Mouse (Mus musculus): ENCODE results near the gene Tedc2. TPM values are rescaled to one million over a fixed set of nuclear protein-coding genes. Genes with fewer than 3 reads are reported as not detected.

The Tedc2 gene
- 10 to 100 TPM in 1 of 2 experiments, 1 to 10 TPM in 1; 8.7 to 10.1 TPM for total RNA-seq (2021)
- long read RNA-seq, experiment 1, partial matches to known transcripts, result 5 of 11 reads
- long read RNA-seq, experiment 1, other reads (novel, unspliced or antisense), result 1 of 11 reads
- long read RNA-seq, experiment 2, transcript Tedc2-201 (10 exons, 2,166 nt), result major isoform, 8 of 11 reads
- long read RNA-seq, experiment 2, partial matches to known transcripts, result 0 of 11 reads
- long read RNA-seq, experiment 2, other reads (novel, unspliced or antisense), result 1 of 11 reads

- intact Hi-C loops (cut with DNase I), result loop anchor here (5.0 kb wide), 1 partner anchor 132 kb away; the partner anchor contains the start of genes Abca17 and Abca3
- peak; percentile 92 to 94 for DNase-seq (ENCODE audit: low spot score in 2 of 2)
These were observed at the start of gene Tedc2 for GRCm38 (mm10) chr17:24220435-24221411. Gene Tedc2 (minus strand): TSS chr17:24220851.

DNA sequence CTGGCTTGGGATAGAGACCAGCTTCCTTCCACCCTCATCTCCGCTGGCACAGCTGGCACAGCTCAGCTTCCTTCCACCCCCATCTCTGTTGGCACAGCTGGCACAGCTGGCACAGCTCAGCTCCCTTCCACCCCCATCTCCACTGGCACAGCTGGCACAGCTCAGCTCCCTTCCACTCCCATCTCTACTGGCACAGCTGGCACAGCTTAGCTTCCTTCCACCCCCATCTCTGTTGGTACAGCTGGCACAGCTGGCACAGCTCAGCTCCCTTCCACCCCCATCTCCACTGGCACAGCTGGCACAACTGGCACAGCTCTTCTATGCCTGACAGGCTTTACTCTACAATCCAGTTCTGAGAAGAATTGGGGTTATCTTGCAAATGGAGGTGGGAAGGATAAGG lies 46.5 kb upstream of the Tedc2 start:
- intact Hi-C loops (cut with DNase I), result no loop called here
- DNase-seq (ENCODE audit: low spot score in 2 of 2), result no peak

- peak in 1 of 2 experiments; percentile 25 for DNase-seq (ENCODE audit: low spot score in 2 of 2)
- intact Hi-C loops (cut with DNase I), result no loop called here
These were observed 44.1 kb upstream of the Tedc2 start for GRCm38 (mm10) chr17:24264766-24265165.

DNA sequence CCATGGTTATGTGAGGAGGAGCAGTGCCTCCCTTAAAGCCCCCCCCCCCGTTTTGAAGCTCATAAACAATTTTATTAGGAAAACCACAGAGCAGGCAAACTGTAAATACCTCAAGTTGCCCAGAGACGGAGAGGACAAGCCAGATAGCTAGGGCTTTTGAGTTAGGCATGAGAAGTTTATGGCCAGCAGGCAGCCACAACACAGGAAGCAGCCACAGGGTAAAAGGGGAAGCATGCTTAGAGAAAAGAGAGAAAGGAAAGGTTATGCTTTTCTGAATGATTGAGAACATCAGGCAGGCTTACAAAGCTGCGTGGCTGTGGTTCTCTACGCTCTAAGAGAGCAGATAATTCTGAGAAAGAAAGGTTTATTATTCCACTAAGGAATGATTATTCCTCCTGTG lies 39.9 kb upstream of the Tedc2 start:
- intact Hi-C loops (cut with DNase I), result no loop called here
- no peak for DNase-seq (ENCODE audit: low spot score in 2 of 2)

GRCm38 (mm10) chr17:24259702-24260101 lies 39.1 kb upstream of the Tedc2 start:
- no peak for DNase-seq (ENCODE audit: low spot score in 2 of 2)
- intact Hi-C loops (cut with DNase I), result no loop called here

- intact Hi-C loops (cut with DNase I), result no loop called here
- DNase-seq (ENCODE audit: low spot score in 2 of 2), result no peak
These were observed 38.3 kb upstream of the Tedc2 start for GRCm38 (mm10) chr17:24258981-24259380.

DNA sequence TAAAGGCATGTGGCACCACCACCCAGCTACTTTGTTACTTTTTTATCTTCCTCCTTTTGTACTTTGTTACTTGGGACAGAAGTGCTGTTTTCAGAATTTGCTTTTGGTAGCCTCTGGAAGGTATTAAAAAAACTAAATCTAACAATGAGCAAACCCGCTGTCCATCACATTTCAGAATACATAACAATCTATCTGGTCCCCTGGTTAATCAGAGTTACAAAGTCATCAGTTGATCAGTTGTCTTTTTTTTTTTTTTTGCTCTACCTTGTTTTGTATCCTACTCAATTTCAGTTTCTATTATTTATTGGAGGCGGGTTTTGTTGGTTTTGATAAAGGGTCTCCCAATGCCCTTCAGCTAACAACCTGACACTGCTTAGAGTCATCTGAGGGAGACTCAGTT lies 31.7 kb upstream of the Tedc2 start:
- intact Hi-C loops (cut with DNase I), result no loop called here
- DNase-seq (ENCODE audit: low spot score in 2 of 2), result no peak

DNA sequence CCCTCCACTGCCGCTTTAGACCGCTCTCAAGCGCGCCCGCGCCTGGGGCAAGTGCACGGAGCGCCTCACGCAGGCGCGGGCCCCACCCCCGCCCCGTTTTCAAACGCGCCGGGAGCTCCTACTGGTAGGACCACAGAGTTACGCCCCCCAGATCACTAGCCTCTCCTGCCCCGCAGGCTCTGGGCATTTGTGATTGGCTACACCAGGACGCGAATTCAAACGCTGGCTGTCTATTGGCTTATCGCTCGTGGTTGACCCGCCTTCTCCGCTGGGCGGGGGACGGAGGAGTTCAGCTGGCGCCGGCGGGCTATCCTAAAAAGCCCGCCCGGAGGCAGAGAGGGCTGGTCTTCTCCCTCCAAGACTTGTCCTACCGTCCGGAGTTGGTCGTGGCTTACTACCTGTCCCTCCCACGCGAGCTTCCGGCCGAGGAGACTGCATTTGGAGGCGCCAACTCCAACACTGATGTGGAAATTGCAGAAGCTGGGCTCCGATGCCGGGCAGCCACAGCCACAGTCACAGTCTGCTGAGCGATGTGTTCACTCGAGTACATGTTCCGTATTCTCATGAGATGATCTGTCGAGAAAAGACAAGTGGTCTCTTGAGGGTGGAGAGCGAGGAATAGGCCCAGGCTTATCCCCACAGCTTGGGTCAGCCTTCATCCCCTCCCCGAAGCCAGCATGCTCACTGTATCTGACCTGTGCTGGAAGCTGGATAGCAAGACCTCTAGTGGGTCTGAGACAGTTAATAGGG lies 30.8 kb upstream of the Tedc2 start, which contains the start of gene Ccnf:
Gene Ccnf (minus strand): TSS at position 165 of the 750 bp plus-strand sequence.
- DNase-seq (ENCODE audit: low spot score in 2 of 2), result peak; percentile 97 to 98
- intact Hi-C loops (cut with DNase I), result no loop called here

GRCm38 (mm10) chr17:24250988-24251319 lies 30.3 kb upstream of the Tedc2 start:
- no peak for DNase-seq (ENCODE audit: low spot score in 2 of 2)
- intact Hi-C loops (cut with DNase I), result no loop called here

DNA sequence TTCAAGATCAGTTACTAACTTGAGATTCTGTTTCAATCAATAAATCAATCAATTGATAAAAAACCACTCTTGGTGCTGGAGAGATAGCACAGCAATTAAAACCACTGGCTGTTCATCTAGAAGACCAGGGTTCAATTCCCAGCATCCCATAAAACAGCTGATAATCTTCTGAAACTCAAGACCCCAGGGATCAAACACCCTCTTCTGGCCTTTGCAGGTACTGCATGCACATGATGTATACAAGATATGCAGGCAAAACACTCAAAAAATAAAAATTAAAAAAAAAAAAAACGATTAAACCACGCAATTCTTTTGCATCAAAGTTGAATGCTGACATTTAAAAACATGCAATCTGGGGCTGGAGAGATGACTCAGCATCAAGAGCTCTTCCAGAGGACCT lies 28.0 kb upstream of the Tedc2 start:
- intact Hi-C loops (cut with DNase I), result no loop called here
- no peak for DNase-seq (ENCODE audit: low spot score in 2 of 2)

GRCm38 (mm10) chr17:24244061-24244460 lies 23.4 kb upstream of the Tedc2 start:
- DNase-seq (ENCODE audit: low spot score in 2 of 2), result no peak
- intact Hi-C loops (cut with DNase I), result no loop called here

DNA sequence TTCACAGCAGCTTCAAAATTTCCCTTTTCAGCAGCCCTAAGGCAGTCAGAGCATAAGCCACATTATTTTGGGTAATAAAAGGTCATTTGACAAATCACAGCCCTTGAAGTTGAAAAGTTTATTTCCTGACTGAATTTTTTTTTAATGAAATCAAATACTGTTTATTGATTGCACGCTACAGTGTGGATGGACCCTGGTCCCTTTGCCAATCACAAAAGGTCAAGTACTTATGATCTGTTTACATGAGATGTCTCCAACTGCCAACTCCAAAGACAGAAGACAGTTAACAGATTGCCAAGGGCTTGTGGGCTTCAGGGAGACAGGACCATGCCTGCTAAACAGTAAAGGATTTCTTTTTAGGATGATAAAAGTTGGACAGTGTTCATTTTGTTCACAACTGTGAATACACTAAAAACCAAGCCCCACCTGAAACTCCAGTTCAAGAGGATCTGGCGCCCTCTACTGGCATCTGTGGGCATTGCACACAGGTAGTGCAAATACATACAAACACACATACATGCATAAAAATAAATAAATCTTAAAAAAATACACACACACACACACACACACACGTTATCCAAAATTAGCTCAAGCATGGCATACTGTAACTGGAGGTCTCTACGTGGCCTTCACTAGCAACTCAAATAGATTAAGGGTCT lies 22.8 kb upstream of the Tedc2 start:
- DNase-seq (ENCODE audit: low spot score in 2 of 2), result peak; percentile 39 to 62
- intact Hi-C loops (cut with DNase I), result no loop called here

GRCm38 (mm10) chr17:24236921-24237320 lies 16.3 kb upstream of the Tedc2 start:
- DNase-seq (ENCODE audit: low spot score in 2 of 2), result no peak
- intact Hi-C loops (cut with DNase I), result no loop called here

DNA sequence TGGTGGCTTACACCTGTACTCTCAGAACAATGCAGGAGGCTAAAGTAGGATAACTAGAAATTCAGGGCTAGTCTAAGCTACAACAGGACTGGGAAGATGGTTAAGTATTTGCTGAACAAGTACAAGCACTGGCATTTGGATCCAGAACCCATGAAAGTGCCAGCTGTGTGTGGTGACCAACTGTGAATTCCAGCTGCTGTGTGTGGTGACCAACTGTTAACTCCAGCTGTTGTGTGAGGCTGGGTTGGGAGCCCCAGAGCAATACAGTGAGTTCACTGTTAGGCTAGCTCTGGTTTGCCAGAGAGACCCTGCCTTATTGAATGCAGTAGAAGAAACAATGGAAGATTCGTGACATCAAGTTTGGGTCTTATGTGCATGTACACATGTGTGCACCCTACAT lies 15.8 kb upstream of the Tedc2 start:
- intact Hi-C loops (cut with DNase I), result no loop called here

GRCm38 (mm10) chr17:24227941-24228340 lies 7.3 kb upstream of the Tedc2 start:
- intact Hi-C loops (cut with DNase I), result no loop called here
- DNase-seq (ENCODE audit: low spot score in 2 of 2), result no peak

More for the DNA sequence above, 15.8 kb upstream of the Tedc2 start:
- no peak for DNase-seq (ENCODE audit: low spot score in 2 of 2)

GRCm38 (mm10) chr17:24226721-24227120 lies 6.1 kb upstream of the Tedc2 start:
- DNase-seq (ENCODE audit: low spot score in 2 of 2), result no peak

GRCm38 (mm10) chr17:24225851-24226250 lies 5.2 kb upstream of the Tedc2 start:
- intact Hi-C loops (cut with DNase I), result no loop called here

More at GRCm38 (mm10) chr17:24226721-24227120, 6.1 kb upstream of the Tedc2 start:
- intact Hi-C loops (cut with DNase I), result no loop called here

GRCm38 (mm10) chr17:24224741-24225140 lies 4.1 kb upstream of the Tedc2 start:
- no peak for DNase-seq (ENCODE audit: low spot score in 2 of 2)
- intact Hi-C loops (cut with DNase I), result loop anchor here (5.0 kb wide), 1 partner anchor 128 kb away; the partner anchor contains the start of genes Abca17 and Abca3

More at GRCm38 (mm10) chr17:24225851-24226250, 5.2 kb upstream of the Tedc2 start:
- DNase-seq (ENCODE audit: low spot score in 2 of 2), result no peak

- intact Hi-C loops (cut with DNase I), result loop anchor here (5.0 kb wide), 1 partner anchor 129 kb away; the partner anchor contains the start of genes Abca17 and Abca3
- DNase-seq (ENCODE audit: low spot score in 2 of 2), result no peak
These were observed 2.9 kb upstream of the Tedc2 start for GRCm38 (mm10) chr17:24223513-24223912.

Data from left cerebral cortex, postnatal 14 days (tissue).